Mouse (Mus musculus) layer of hippocampus, postnatal 25 days (tissue): Measurements from ENCODE around the gene Grin3b. TPM values are rescaled to one million over a fixed set of nuclear protein-coding genes. Genes with fewer than 3 reads are reported as not detected.

Source experiments
- DNase-seq, 2 experiments: peaks; one replicate each; pipeline ENCODE4 v3.0.0; 2022; ENCODE audit warnings: mixed read lengths in 2 of 2, low spot score in 1 of 2; ENCODE audit errors: extremely low spot score in 1 of 2
- total RNA-seq, 2 experiments: library from RNA; stranded (reverse); gene quantifications; 2 replicates each; pipeline ENCODE4 v1.2.3; 2021

Grin3b gene
- total RNA-seq, 2 experiments from 2014 or later, result 0.12 to 0.15 TPM

GRCm38 (mm10) chr10:80013609-80014008, 43.1 kb downstream of the Grin3b start:
- no peak for DNase-seq

GRCm38 (mm10) chr10:80014484-80015290, 44.2 kb downstream of the Grin3b start:
- no peak for DNase-seq

GRCm38 (mm10) chr10:80015583-80015982, 45.1 kb downstream of the Grin3b start:
- DNase-seq, result no peak

GRCm38 (mm10) chr10:80016511-80016910, 46.0 kb downstream of the Grin3b start, which contains the start of gene Arhgap45:
Arhgap45 (plus strand) TSS chr10:80016653.
- DNase-seq, result no peak

- no peak for DNase-seq
Measured at GRCm38 (mm10) chr10:80016931-80017330, 46.4 kb downstream of the Grin3b start.

- DNase-seq, result no peak
Measured at GRCm38 (mm10) chr10:80017361-80017760, 46.8 kb downstream of the Grin3b start.

- DNase-seq, result no peak
Measured at GRCm38 (mm10) chr10:80017771-80018170, 47.3 kb downstream of the Grin3b start.

- no peak for DNase-seq
Measured at GRCm38 (mm10) chr10:80018739-80019297, 48.3 kb downstream of the Grin3b start.

- no peak for DNase-seq
Measured at GRCm38 (mm10) chr10:80019471-80020131, 49.1 kb downstream of the Grin3b start.

- no peak for DNase-seq
Measured at GRCm38 (mm10) chr10:80020191-80020590, 49.7 kb downstream of the Grin3b start.

GRCm38 (mm10) chr10:80020603-80021319, 50.2 kb downstream of the Grin3b start:
- no peak for DNase-seq

- no peak for DNase-seq
Measured at GRCm38 (mm10) chr10:80021320-80021641, 50.8 kb downstream of the Grin3b start.

- DNase-seq, result no peak
Measured at GRCm38 (mm10) chr10:80022164-80022563, 51.6 kb downstream of the Grin3b start.

GRCm38 (mm10) chr10:80022806-80023205, 52.3 kb downstream of the Grin3b start:
- DNase-seq, result no peak

- DNase-seq, result no peak
Measured at GRCm38 (mm10) chr10:80023758-80024157, 53.2 kb downstream of the Grin3b start.

- no peak for DNase-seq
Measured at GRCm38 (mm10) chr10:80024229-80025043, 53.9 kb downstream of the Grin3b start.

- no peak for DNase-seq
Measured at GRCm38 (mm10) chr10:80025044-80025347, 54.5 kb downstream of the Grin3b start.

- no peak for DNase-seq
Measured at GRCm38 (mm10) chr10:80025463-80025862, 54.9 kb downstream of the Grin3b start.

GRCm38 (mm10) chr10:80025889-80026288, 55.4 kb downstream of the Grin3b start:
- no peak for DNase-seq
